Mouse (Mus musculus) bone marrow macrophage, adult 2 months (primary cell): ENCODE data around the gene Vmn1r45.

ENCODE experiments used
- CTCF ChIP-seq: IDR thresholded peaks from 2 replicates; pipeline ENCODE4 v1.5.1; 2012; ENCODE audit warnings: low read depth, mild to moderate bottlenecking, low read length, moderate library complexity
- POLR2A ChIP-seq: IDR thresholded peaks from 2 replicates; pipeline ENCODE4 v1.6.1; 2012; ENCODE audit warnings: mild to moderate bottlenecking, low read depth, low read length, borderline replicate concordance

DNA sequence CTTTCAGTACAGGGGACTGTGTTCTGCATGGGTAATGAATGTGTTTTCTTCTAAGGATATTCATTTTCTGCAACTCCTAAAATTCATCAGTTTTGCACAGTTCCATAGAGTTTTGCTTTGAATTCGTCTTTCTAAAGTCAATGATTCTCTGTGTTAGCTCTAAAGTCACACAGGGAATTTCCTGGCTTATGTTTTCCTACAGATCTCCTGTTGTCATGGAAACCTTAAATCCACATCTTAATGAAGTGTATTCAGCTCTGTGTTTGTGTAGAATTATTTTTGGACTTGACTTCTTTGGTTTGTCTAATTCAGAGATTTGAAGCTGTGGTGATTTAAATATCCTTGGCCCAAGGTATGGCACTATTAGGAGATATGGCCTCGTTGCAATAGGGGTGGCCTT is 56.6 kb downstream of the Vmn1r45 start:
- TF ChIP-seq CTCF: no peak
- TF ChIP-seq POLR2A: no peak
